Mouse (Mus musculus) C2C12 (cell line): ENCODE results near the gene Tgfa.

ENCODE experiments used
- CEBPB ChIP-seq: IDR thresholded peaks from one replicate; pipeline ENCODE4 v1.6.1; 2011; ENCODE audit warnings: low read depth, mild to moderate bottlenecking, control low read depth, moderate library complexity
- CTCF ChIP-seq: IDR thresholded peaks from one replicate; pipeline ENCODE4 v1.5.1; 2011; ENCODE audit not compliant: control insufficient read depth, insufficient read depth, insufficient read length
- USF1 ChIP-seq: IDR thresholded peaks from one replicate; pipeline ENCODE4 v1.6.1; 2011; ENCODE audit warnings: low read depth, mild to moderate bottlenecking, control low read depth, moderate library complexity

- TF ChIP-seq CTCF, result no peak
- TF ChIP-seq USF1, result no peak
- TF ChIP-seq CEBPB, result no peak
Observed at GRCm38 (mm10) chr6:86160878-86161277, 34.1 kb upstream of the Tgfa start.
